Mouse (Mus musculus) layer of hippocampus, adult 18-20 months (tissue): Measurements from ENCODE around the gene Mcpt8. TPM values are rescaled to one million over a fixed set of nuclear protein-coding genes. Genes with fewer than 3 reads are reported as not detected.
A peak's percentile ranks its signal among the peaks of the same experiment; 100 is the strongest.
"Not testable (repeated sequence)": the region's sequence is repeated elsewhere in the genome, so short reads cannot be mapped to it uniquely, and the experiment has no call there.

Experiments
- DNase-seq, 2 experiments: peaks; one replicate each; pipeline ENCODE4 v3.0.0; 2022; ENCODE audit warnings: low spot score in 2 of 2
- long read RNA-seq: library from polyadenylated mRNA; stranded (forward); transcript quantifications from one replicate; pipeline ENCODE4 v2.0.0, GENCODE M21; 2021
- total RNA-seq, 2 experiments: library from RNA; stranded (reverse); gene quantifications; 2 replicates each; pipeline ENCODE4 v1.2.3; 2021

Gene Mcpt8
- not detected for total RNA-seq
- long read RNA-seq, result 0 reads

GRCm38 (mm10) chr14:56085167-56085566 lies at the start of gene Mcpt8:
TSS of gene Mcpt8 (minus strand) at chr14:56085273.
- no peak for DNase-seq

- DNase-seq, result peak in 1 of 2 experiments; percentile 6
Measured at GRCm38 (mm10) chr14:56133675-56134074, 48.6 kb upstream of the Mcpt8 start.

GRCm38 (mm10) chr14:56132508-56132907 lies 47.4 kb upstream of the Mcpt8 start, which contains the start of gene Gzmd:
TSS of gene Gzmd (minus strand) at chr14:56132608.
- DNase-seq, result not testable (repeated sequence)

GRCm38 (mm10) chr14:56128341-56128740 lies 43.3 kb upstream of the Mcpt8 start:
- DNase-seq, result no peak

- DNase-seq, result no peak
Measured at GRCm38 (mm10) chr14:56123516-56123915, 38.4 kb upstream of the Mcpt8 start.

- DNase-seq, result no peak
Measured at GRCm38 (mm10) chr14:56120525-56120924, 35.5 kb upstream of the Mcpt8 start, which contains the start of gene Gzme. TSS of gene Gzme (minus strand) at chr14:56120625.

GRCm38 (mm10) chr14:56115531-56116310 lies 30.6 kb upstream of the Mcpt8 start:
- not testable (repeated sequence) for DNase-seq

- DNase-seq, result peak in 1 of 2 experiments; percentile 19
Measured at GRCm38 (mm10) chr14:56105447-56106180, 20.5 kb upstream of the Mcpt8 start.

GRCm38 (mm10) chr14:56105016-56105415 lies 19.9 kb upstream of the Mcpt8 start:
- DNase-seq, result no peak

GRCm38 (mm10) chr14:56103452-56103851 lies 18.4 kb upstream of the Mcpt8 start:
- DNase-seq, result peak in 1 of 2 experiments; percentile 6

GRCm38 (mm10) chr14:56102386-56102785 lies 17.3 kb upstream of the Mcpt8 start, which contains the start of gene Ctsg:
TSS of gene Ctsg (minus strand) at chr14:56102574.
- DNase-seq, result no peak

GRCm38 (mm10) chr14:56098940-56099339 lies 13.9 kb upstream of the Mcpt8 start:
- no peak for DNase-seq

GRCm38 (mm10) chr14:56097597-56097996 lies 12.5 kb upstream of the Mcpt8 start:
- DNase-seq, result no peak

GRCm38 (mm10) chr14:56093353-56093752 lies 8.3 kb upstream of the Mcpt8 start:
- DNase-seq, result no peak

GRCm38 (mm10) chr14:56086711-56087110 lies 1.6 kb upstream of the Mcpt8 start:
- DNase-seq, result no peak

- DNase-seq, result peak in 1 of 2 experiments; percentile 10
Measured at GRCm38 (mm10) chr14:56082016-56082415, 3.1 kb downstream of the Mcpt8 start.

GRCm38 (mm10) chr14:56062213-56062612 lies 22.9 kb downstream of the Mcpt8 start, which contains the start of gene Mcpt4:
TSS of gene Mcpt4 (minus strand) at chr14:56062313.
- DNase-seq, result not testable (repeated sequence)

GRCm38 (mm10) chr14:56057722-56058121 lies 27.4 kb downstream of the Mcpt8 start:
- DNase-seq, result no peak

- no peak for DNase-seq
Measured at GRCm38 (mm10) chr14:56055408-56055807, 29.7 kb downstream of the Mcpt8 start.

GRCm38 (mm10) chr14:56041792-56042191 lies 43.3 kb downstream of the Mcpt8 start, which contains the start of gene Mcpt2:
TSS of gene Mcpt2 (plus strand) at chr14:56042041.
- DNase-seq, result not testable (repeated sequence)

- DNase-seq, result no peak
Measured at GRCm38 (mm10) chr14:56034433-56034832, 50.6 kb downstream of the Mcpt8 start.
